Mouse (Mus musculus) natural killer cell, adult 2 months (primary cell): ENCODE data around the gene Ccdc182.

Source experiments
- DNase-seq, 2 experiments: peaks; one replicate each; pipeline ENCODE4 v3.0.0; 2022; ENCODE audit warnings: low spot score in 2 of 2

The Ccdc182 gene

GRCm38 (mm10) chr11:88281428-88282119 lies 12.3 kb upstream of the Ccdc182 start:
- DNase-seq, result no peak

GRCm38 (mm10) chr11:88282516-88282915 lies 11.3 kb upstream of the Ccdc182 start:
- DNase-seq, result no peak

- DNase-seq, result no peak
These were observed 7.8 kb upstream of the Ccdc182 start for GRCm38 (mm10) chr11:88286019-88286418.

- no peak for DNase-seq
These were observed 5.5 kb upstream of the Ccdc182 start for GRCm38 (mm10) chr11:88288400-88288799.

GRCm38 (mm10) chr11:88288805-88289340 lies 5.0 kb upstream of the Ccdc182 start:
- DNase-seq, result no peak

GRCm38 (mm10) chr11:88291245-88291644 lies 2.6 kb upstream of the Ccdc182 start:
- no peak for DNase-seq

GRCm38 (mm10) chr11:88291688-88292087 lies 2.2 kb upstream of the Ccdc182 start:
- DNase-seq, result no peak

GRCm38 (mm10) chr11:88294394-88294710 lies 494 bp downstream of the Ccdc182 start:
- DNase-seq, result no peak

GRCm38 (mm10) chr11:88295298-88295697 lies 1.4 kb downstream of the Ccdc182 start:
- DNase-seq, result no peak

GRCm38 (mm10) chr11:88297526-88297925 lies 3.7 kb downstream of the Ccdc182 start:
- DNase-seq, result no peak

GRCm38 (mm10) chr11:88299345-88299744 lies 5.5 kb downstream of the Ccdc182 start:
- no peak for DNase-seq

GRCm38 (mm10) chr11:88301619-88302018 lies 7.8 kb downstream of the Ccdc182 start:
- DNase-seq, result no peak

- no peak for DNase-seq
These were observed 11.9 kb downstream of the Ccdc182 start for GRCm38 (mm10) chr11:88305759-88306158.

GRCm38 (mm10) chr11:88307616-88308543 lies 14.0 kb downstream of the Ccdc182 start:
- DNase-seq, result no peak

- no peak for DNase-seq
These were observed 15.3 kb downstream of the Ccdc182 start for GRCm38 (mm10) chr11:88309059-88309700.

GRCm38 (mm10) chr11:88310773-88311172 lies 16.9 kb downstream of the Ccdc182 start:
- DNase-seq, result no peak

GRCm38 (mm10) chr11:88311606-88312005 lies 17.7 kb downstream of the Ccdc182 start:
- DNase-seq, result no peak

GRCm38 (mm10) chr11:88313512-88313911 lies 19.7 kb downstream of the Ccdc182 start:
- no peak for DNase-seq

- DNase-seq, result no peak
These were observed 20.6 kb downstream of the Ccdc182 start for GRCm38 (mm10) chr11:88314471-88314870.

- no peak for DNase-seq
These were observed 21.5 kb downstream of the Ccdc182 start for GRCm38 (mm10) chr11:88315393-88315792.

GRCm38 (mm10) chr11:88318850-88319249 lies 25.0 kb downstream of the Ccdc182 start:
- no peak for DNase-seq

- no peak for DNase-seq
These were observed 33.2 kb downstream of the Ccdc182 start for GRCm38 (mm10) chr11:88327016-88327415.
